Mouse (Mus musculus): ENCODE measurements around the gene Zfp536. TPM values are rescaled to one million over a fixed set of nuclear protein-coding genes. Genes with fewer than 3 reads are reported as not detected.

The Zfp536 gene
- polyA plus RNA-seq, 1 experiment from 2014 or later: 3.2 TPM

- Histone ChIP-seq H3K9ac (replicated peaks; ENCODE audit: low read depth) (no peak overlapping the region), H3K4me3 (ENCODE audit: low read depth, low read length) (no peak overlapping the region), H3K27me3 (replicated peaks; ENCODE audit: insufficient read depth, low read length) (no peaks in the 10 kb centered on the region), H3K4me2 (replicated peaks; ENCODE audit: low read depth, low read length) (no peak overlapping the region), H3K9me3 (ENCODE audit: low read length) (no peaks in the 10 kb centered on the region), H3K4me1 (ENCODE audit: insufficient read depth, low read depth, low read length) (no peaks in the 10 kb centered on the region), H3K36me3 (ENCODE audit: insufficient read depth, low read length) (no peaks in the 10 kb centered on the region), H3K27ac (ENCODE audit: low read length) (no peak overlapping the region)
- TF ChIP-seq CTCF (IDR thresholded peaks at IDR 0.05) (no peak), EP300 (IDR thresholded peaks at IDR 0.05) (no peak)
- WGBS: 16% methylated on average over 4 of the region's 4 CpGs
- DNase-seq (ENCODE audit: low spot score): no peak
- ATAC-seq: no peak
Measured at GRCm38 (mm10) chr7:37736413-37736720, 37.1 kb downstream of the Zfp536 start.

- H3K9ac ChIP-seq (replicated peaks; ENCODE audit: low read depth): no peak overlapping the region
- TF ChIP-seq EP300 (IDR thresholded peaks at IDR 0.05): no peak
- TF ChIP-seq CTCF (IDR thresholded peaks at IDR 0.05): no peak
- H3K4me2 ChIP-seq (replicated peaks; ENCODE audit: low read depth, low read length): no peak overlapping the region
- ATAC-seq (no peak), DNase-seq (ENCODE audit: low spot score) (no peak)
- no peaks in the 10 kb centered on the region for H3K36me3 ChIP-seq (ENCODE audit: insufficient read depth, low read length)
- WGBS: 43% methylated on average over 7 of the region's 7 CpGs
- H3K4me3 ChIP-seq (ENCODE audit: low read depth, low read length): no peak overlapping the region
- H3K27me3 ChIP-seq (replicated peaks; ENCODE audit: insufficient read depth, low read length): no peaks in the 10 kb centered on the region
- no peaks in the 10 kb centered on the region for H3K4me1 ChIP-seq (ENCODE audit: insufficient read depth, low read depth, low read length)
- H3K27ac ChIP-seq (ENCODE audit: low read length): no peak overlapping the region
- H3K9me3 ChIP-seq (ENCODE audit: low read length): no peaks in the 10 kb centered on the region
Measured at GRCm38 (mm10) chr7:37735707-37736412, 37.6 kb downstream of the Zfp536 start.

GRCm38 (mm10) chr7:37735101-37735500 lies 38.3 kb downstream of the Zfp536 start:
- TF ChIP-seq CTCF (IDR thresholded peaks at IDR 0.05) (no peak), EP300 (IDR thresholded peaks at IDR 0.05) (no peak)
- H3K36me3 ChIP-seq (ENCODE audit: insufficient read depth, low read length): no peaks in the 10 kb centered on the region
- no peaks in the 10 kb centered on the region for H3K4me1 ChIP-seq (ENCODE audit: insufficient read depth, low read depth, low read length)
- no peaks in the 10 kb centered on the region for H3K9me3 ChIP-seq (ENCODE audit: low read length)
- no peak overlapping the region for H3K4me3 ChIP-seq (ENCODE audit: low read depth, low read length)
- DNase-seq (ENCODE audit: low spot score) (no peak), ATAC-seq (no peak)
- H3K9ac ChIP-seq (replicated peaks; ENCODE audit: low read depth): no peak overlapping the region
- H3K27ac ChIP-seq (ENCODE audit: low read length): no peak overlapping the region
- no peaks in the 10 kb centered on the region for H3K27me3 ChIP-seq (replicated peaks; ENCODE audit: insufficient read depth, low read length)
- 68% methylated on average over 6 of the region's 6 CpGs for WGBS
- H3K4me2 ChIP-seq (replicated peaks; ENCODE audit: low read depth, low read length): no peak overlapping the region

- ATAC-seq (no peak), DNase-seq (ENCODE audit: low spot score) (no peak)
- no peaks in the 10 kb centered on the region for H3K9me3 ChIP-seq (ENCODE audit: low read length)
- 73% methylated on average over 6 of the region's 6 CpGs for WGBS
- H3K4me1 ChIP-seq (ENCODE audit: insufficient read depth, low read depth, low read length): no peaks in the 10 kb centered on the region
- no peak overlapping the region for H3K4me3 ChIP-seq (ENCODE audit: low read depth, low read length)
- no peak for TF ChIP-seq CTCF (IDR thresholded peaks at IDR 0.05)
- no peak for TF ChIP-seq EP300 (IDR thresholded peaks at IDR 0.05)
- H3K27me3 ChIP-seq (replicated peaks; ENCODE audit: insufficient read depth, low read length): no peaks in the 10 kb centered on the region
- no peaks in the 10 kb centered on the region for H3K36me3 ChIP-seq (ENCODE audit: insufficient read depth, low read length)
- H3K27ac ChIP-seq (ENCODE audit: low read length): no peak overlapping the region
- H3K4me2 ChIP-seq (replicated peaks; ENCODE audit: low read depth, low read length): no peak overlapping the region
- H3K9ac ChIP-seq (replicated peaks; ENCODE audit: low read depth): no peak overlapping the region
Measured at GRCm38 (mm10) chr7:37734576-37734975, 38.9 kb downstream of the Zfp536 start.

- Histone ChIP-seq H3K4me1 (ENCODE audit: insufficient read depth, low read depth, low read length) (no peaks in the 10 kb centered on the region), H3K4me2 (replicated peaks; ENCODE audit: low read depth, low read length) (no peak overlapping the region), H3K9me3 (ENCODE audit: low read length) (no peaks in the 10 kb centered on the region), H3K27ac (ENCODE audit: low read length) (no peak overlapping the region), H3K9ac (replicated peaks; ENCODE audit: low read depth) (no peak overlapping the region), H3K4me3 (ENCODE audit: low read depth, low read length) (no peak overlapping the region), H3K27me3 (replicated peaks; ENCODE audit: insufficient read depth, low read length) (no peaks in the 10 kb centered on the region), H3K36me3 (ENCODE audit: insufficient read depth, low read length) (no peaks in the 10 kb centered on the region)
- WGBS: 94% methylated on average over 4 of the region's 4 CpGs
- TF ChIP-seq CTCF (IDR thresholded peaks at IDR 0.05) (no peak), EP300 (IDR thresholded peaks at IDR 0.05) (no peak)
- DNase-seq (ENCODE audit: low spot score) (no peak), ATAC-seq (no peak)
Measured at GRCm38 (mm10) chr7:37733996-37734395, 39.4 kb downstream of the Zfp536 start.

GRCm38 (mm10) chr7:37732741-37733140 lies 40.7 kb downstream of the Zfp536 start:
- no peaks in the 10 kb centered on the region for H3K9me3 ChIP-seq (ENCODE audit: low read length)
- WGBS: 50% methylated on average over 4 of the region's 4 CpGs
- H3K36me3 ChIP-seq (ENCODE audit: insufficient read depth, low read length): no peaks in the 10 kb centered on the region
- no peak overlapping the region for H3K4me3 ChIP-seq (ENCODE audit: low read depth, low read length)
- no peak overlapping the region for H3K27ac ChIP-seq (ENCODE audit: low read length)
- H3K4me2 ChIP-seq (replicated peaks; ENCODE audit: low read depth, low read length): no peak overlapping the region
- H3K27me3 ChIP-seq (replicated peaks; ENCODE audit: insufficient read depth, low read length): no peaks in the 10 kb centered on the region
- no peak for DNase-seq (ENCODE audit: low spot score)
- ATAC-seq: no peak
- TF ChIP-seq CTCF (IDR thresholded peaks at IDR 0.05): no peak
- TF ChIP-seq EP300 (IDR thresholded peaks at IDR 0.05): no peak
- H3K9ac ChIP-seq (replicated peaks; ENCODE audit: low read depth): no peak overlapping the region
- H3K4me1 ChIP-seq (ENCODE audit: insufficient read depth, low read depth, low read length): no peaks in the 10 kb centered on the region

GRCm38 (mm10) chr7:37727746-37728145 lies 45.7 kb downstream of the Zfp536 start:
- Histone ChIP-seq H3K27me3 (replicated peaks; ENCODE audit: insufficient read depth, low read length) (no peaks in the 10 kb centered on the region), H3K4me3 (ENCODE audit: low read depth, low read length) (no peak overlapping the region), H3K4me2 (replicated peaks; ENCODE audit: low read depth, low read length) (no peak overlapping the region), H3K9ac (replicated peaks; ENCODE audit: low read depth) (no peak overlapping the region), H3K27ac (ENCODE audit: low read length) (no peak overlapping the region), H3K9me3 (ENCODE audit: low read length) (no peaks in the 10 kb centered on the region), H3K36me3 (ENCODE audit: insufficient read depth, low read length) (no peaks in the 10 kb centered on the region), H3K4me1 (ENCODE audit: insufficient read depth, low read depth, low read length) (no peaks in the 10 kb centered on the region)
- WGBS: 71% methylated on average over 8 of the region's 8 CpGs
- DNase-seq (ENCODE audit: low spot score): no peak
- TF ChIP-seq CTCF (IDR thresholded peaks at IDR 0.05): no peak
- no peak for TF ChIP-seq EP300 (IDR thresholded peaks at IDR 0.05)
- ATAC-seq: no peak

Measured in lung, postnatal 0 days (tissue).